Mouse (Mus musculus) stomach, embryonic 16.5 days (tissue): ENCODE measurements around the gene Vmn2r65. TPM values are rescaled to one million over a fixed set of nuclear protein-coding genes. Genes with fewer than 3 reads are reported as not detected.

Experiments
- ATAC-seq: fragments of 200-750 bp; cut with Nextera tagmentation; 2 replicates; pipeline ENCODE4 v1.8.0; 2017; ENCODE audit warnings: moderate number of reproducible peaks, moderate TSS enrichment; ENCODE audit not compliant: insufficient read depth, low FRiP score
- H3K27ac ChIP-seq: fragments of 300-500 bp; sonication (generic); 2 replicates; pipeline ENCODE4 v1.5.1; 2014; ENCODE audit warnings: low read length
- H3K27me3 ChIP-seq: fragments of 300-500 bp; sonication (generic); 2 replicates; pipeline ENCODE4 v1.6.1; 2014; ENCODE audit warnings: low read length, control low read depth, mixed read lengths; ENCODE audit not compliant: control insufficient read depth, insufficient read depth
- H3K36me3 ChIP-seq: fragments of 300-500 bp; sonication (generic); 2 replicates; pipeline ENCODE4 v1.6.1; 2014; ENCODE audit warnings: low read length; ENCODE audit not compliant: control insufficient read depth, insufficient read depth
- H3K4me1 ChIP-seq: fragments of 300-500 bp; sonication (generic); 2 replicates; pipeline ENCODE4 v1.6.1; 2014; ENCODE audit warnings: low read length, control low read depth, mixed read lengths; ENCODE audit not compliant: control insufficient read depth, insufficient read depth
- H3K4me2 ChIP-seq: fragments of 300-500 bp; sonication (generic); 2 replicates; pipeline ENCODE4 v1.6.1; 2014; ENCODE audit warnings: low read depth, low read length, mixed read lengths
- H3K4me3 ChIP-seq: fragments of 300-500 bp; sonication (generic); replicated peaks from 2 replicates; pipeline ENCODE4 v1.5.1; 2014; ENCODE audit warnings: mild to moderate bottlenecking, low read length
- H3K9ac ChIP-seq: fragments of 300-500 bp; sonication (generic); 2 replicates; pipeline ENCODE4 v1.6.1; 2014; ENCODE audit warnings: low read length
- H3K9me3 ChIP-seq: fragments of 300-500 bp; sonication (generic); replicated peaks from 2 replicates; pipeline ENCODE4 v1.6.1; 2016; ENCODE audit warnings: low read length, control low read depth; ENCODE audit not compliant: control insufficient read depth
- WGBS: fragments of 180-500 bp; shearing (Covaris S2); extraction: QIAGEN DNeasy Blood & Tissue Kit; methylation state at CpG from one replicate; pipeline ENCODE4 v1.1.7; 2014; 5-methylcytosine and 5-hydroxymethylcytosine counted together
- polyA plus RNA-seq: library from polyadenylated mRNA; unstranded; fragments of >200 nt; fragmentation: Nextera tagmentation; extraction: Ambion mirVana; gene quantifications from 2 replicates; pipeline ENCODE4 v1.2.1, GENCODE M21; 2015

The Vmn2r65 gene
- not detected in 2 replicates for polyA plus RNA-seq

DNA sequence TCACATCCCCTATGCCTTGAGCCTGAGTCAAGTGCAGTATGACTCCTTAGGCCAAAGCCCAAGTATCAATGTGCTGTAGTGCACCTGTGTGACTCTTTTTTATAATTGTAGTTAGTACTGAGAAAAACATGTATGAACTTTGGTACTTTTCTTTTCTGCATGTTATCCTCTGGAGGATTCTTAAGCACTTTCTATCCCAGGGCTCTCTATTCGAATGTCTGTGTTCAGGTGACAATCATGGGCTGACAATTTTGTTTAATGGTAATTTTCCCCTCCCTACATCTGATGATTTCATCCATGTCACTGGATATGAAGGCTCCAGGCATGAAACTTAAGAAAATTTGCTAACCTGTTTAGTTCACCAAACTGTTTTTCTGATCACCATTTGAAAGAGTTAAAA is at the start of gene Vmn2r65:
Gene Vmn2r65 (minus strand): TSS at position 101 of the 400 bp plus-strand sequence.
- no peak within 1 kb of the TSS for H3K27ac ChIP-seq
- 54% methylated on average over 1 of the region's 1 CpGs for WGBS
- no peaks in the 10 kb centered on the region for H3K4me1 ChIP-seq
- H3K4me2 ChIP-seq, result no peak within 1 kb of the TSS
- no peak within 1 kb of the TSS for H3K4me3 ChIP-seq
- no peaks in the 10 kb centered on the region for H3K36me3 ChIP-seq
- no peaks in the 10 kb centered on the region for H3K9me3 ChIP-seq
- no peak within 1 kb of the TSS for H3K9ac ChIP-seq
- H3K27me3 ChIP-seq, result no peaks in the 10 kb centered on the region
- ATAC-seq, result no peak

DNA sequence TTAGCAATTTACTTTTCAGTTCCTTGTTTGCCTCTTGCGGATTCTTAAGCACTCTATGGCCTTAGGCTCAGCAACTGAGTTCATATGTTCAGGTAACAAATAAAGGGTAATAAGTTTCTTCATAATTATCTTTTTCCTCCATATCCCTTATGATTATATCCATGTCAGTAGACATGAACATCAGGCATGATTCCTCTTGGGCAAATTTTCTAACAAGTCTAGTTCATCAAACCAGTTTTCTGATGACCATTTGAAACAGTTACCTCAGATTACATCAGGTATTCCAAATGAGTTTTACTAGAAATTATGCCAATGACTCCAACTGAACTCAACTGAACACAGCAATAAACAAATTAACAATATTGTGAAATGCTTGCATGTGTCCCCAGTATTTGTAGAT is 48.3 kb upstream of the Vmn2r65 start, which contains the start of gene Vmn2r66:
Gene Vmn2r66 (minus strand): TSS at position 101 of the 400 bp plus-strand sequence.
- Histone ChIP-seq H3K9me3 (no peaks in the 10 kb centered on the region), H3K9ac (no peak within 1 kb of the TSS), H3K27ac (no peak within 1 kb of the TSS), H3K4me1 (no peaks in the 10 kb centered on the region), H3K36me3 (no peaks in the 10 kb centered on the region), H3K4me3 (no peak within 1 kb of the TSS), H3K4me2 (no peak within 1 kb of the TSS), H3K27me3 (no peaks in the 10 kb centered on the region)
- 86% methylated on average over 1 of the region's 1 CpGs for WGBS
- ATAC-seq, result no peak

DNA sequence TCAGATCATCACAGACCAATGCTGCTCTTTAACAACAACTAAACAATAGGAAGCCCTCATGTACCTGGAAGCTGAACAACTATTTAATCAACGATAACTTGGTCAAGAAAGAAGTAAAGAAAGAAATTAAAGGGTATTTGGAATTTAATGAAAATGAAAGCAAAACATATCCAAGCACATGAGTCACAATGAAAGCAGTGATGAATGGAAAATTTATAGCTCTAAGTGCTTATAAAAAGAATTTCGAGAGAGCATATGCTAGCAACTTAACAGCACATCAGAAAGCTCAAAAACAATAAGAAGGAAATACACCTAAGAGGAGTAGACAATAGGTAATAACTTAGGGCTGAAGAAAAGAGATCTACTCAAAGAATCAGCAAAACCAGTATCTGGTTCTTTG is 32.8 kb upstream of the Vmn2r65 start:
- WGBS, result 78% methylated on average over 2 of the region's 2 CpGs
- Histone ChIP-seq H3K4me2 (no peak overlapping the region), H3K9me3 (no peaks in the 10 kb centered on the region), H3K9ac (no peak overlapping the region), H3K4me1 (no peaks in the 10 kb centered on the region), H3K27ac (no peak overlapping the region), H3K4me3 (no peak overlapping the region), H3K27me3 (no peaks in the 10 kb centered on the region), H3K36me3 (no peaks in the 10 kb centered on the region)
- no peak for ATAC-seq

Other genes starting within 250 kb of the Vmn2r65 start
- not detected in 2 replicates for gene Olfr291, start 110.6 kb downstream of the Vmn2r65 start, polyA plus RNA-seq
- gene Vmn2r66, start 48.2 kb upstream of the Vmn2r65 start, polyA plus RNA-seq, result not detected in 2 replicates
- not detected in 2 replicates for gene Vmn2r67, start 191.9 kb upstream of the Vmn2r65 start, polyA plus RNA-seq